Mouse (Mus musculus) adrenal gland, adult 2 months (tissue): Measurements from ENCODE around the gene Pfn1. TPM values are rescaled to one million over a fixed set of nuclear protein-coding genes. Genes with fewer than 3 reads are reported as not detected.

Experiments
- polyA plus RNA-seq: library from polyadenylated mRNA; depleted of rRNA; stranded (reverse); fragments of >200 nt; gene quantifications from 2 replicates; pipeline ENCODE4 v1.2.3, GENCODE M21; 2012; rRNA removed
- total RNA-seq, 2 experiments: library from RNA; stranded (reverse); gene quantifications; 2 replicates each; pipeline ENCODE4 v1.2.3; 2021

Gene Pfn1
- total and polyA plus RNA-seq, 3 experiments: 833 to 2,948 (median 893) TPM

Other genes starting within 250 kb of the Pfn1 start
- gene Pelp1, start 244.6 kb downstream of the Pfn1 start, total RNA-seq: 10 to 100 TPM; 15.4 to 22.2 TPM
- 25.0 and 39.1 TPM in 2 replicates for gene Pelp1, start 244.6 kb downstream of the Pfn1 start, polyA plus RNA-seq
- 10 to 100 TPM; 27.2 to 27.7 TPM for gene Arrb2, start 222.0 kb downstream of the Pfn1 start, total RNA-seq
- gene Arrb2, start 222.0 kb downstream of the Pfn1 start, polyA plus RNA-seq: 24.2 and 26.9 TPM in 2 replicates
- gene Med11, start 202.7 kb downstream of the Pfn1 start, total RNA-seq: 10 to 100 TPM; 20.4 to 21.6 TPM
- gene Med11, start 202.7 kb downstream of the Pfn1 start, polyA plus RNA-seq: 8.9 TPM in 2 replicates
- 1 to 10 TPM; 1.2 to 1.5 TPM for gene Zmynd15, start 195.2 kb downstream of the Pfn1 start, total RNA-seq
- gene Zmynd15, start 195.2 kb downstream of the Pfn1 start, polyA plus RNA-seq: 4.6 and 5.3 TPM in 2 replicates
- 10 to 100 TPM in 1 of 2 experiments, 1 to 10 TPM in 1; 9.4 to 14.0 TPM for gene Cxcl16, start 194.7 kb downstream of the Pfn1 start, total RNA-seq
- gene Cxcl16, start 194.7 kb downstream of the Pfn1 start, polyA plus RNA-seq: 16.2 and 18.7 TPM in 2 replicates
- gene Tm4sf5, start 149.4 kb downstream of the Pfn1 start, total RNA-seq: 1 to 10 TPM in 1 of 2 experiments, under 1 TPM in 1; 0.52 to 1.5 TPM
- gene Tm4sf5, start 149.4 kb downstream of the Pfn1 start, polyA plus RNA-seq: 0.51 TPM in 1 of 2 replicates, not detected in the other
- under 1 TPM in 1 of 2 experiments, not detected in 1; 0.45 TPM for gene Vmo1, start 140.0 kb downstream of the Pfn1 start, total RNA-seq
- not detected in 2 replicates for gene Vmo1, start 140.0 kb downstream of the Pfn1 start, polyA plus RNA-seq
- gene Gltpd2, start 135.4 kb downstream of the Pfn1 start, total RNA-seq: under 1 TPM in 1 of 2 experiments, not detected in 1; 0.23 TPM
- 0.22 and 0.31 TPM in 2 replicates for gene Gltpd2, start 135.4 kb downstream of the Pfn1 start, polyA plus RNA-seq
- 100 to 1,000 TPM; 269 to 295 TPM for gene Psmb6, start 129.3 kb downstream of the Pfn1 start, total RNA-seq
- 227 and 268 TPM in 2 replicates for gene Psmb6, start 129.3 kb downstream of the Pfn1 start, polyA plus RNA-seq
- gene Gm40193, start 121.7 kb downstream of the Pfn1 start, total RNA-seq: not detected
- not detected in 2 replicates for gene Gm40193, start 121.7 kb downstream of the Pfn1 start, polyA plus RNA-seq
- gene Pld2, start 114.6 kb downstream of the Pfn1 start, total RNA-seq: 10 to 100 TPM in 1 of 2 experiments, 1 to 10 TPM in 1; 8.0 to 10.9 TPM
- 12.8 and 18.4 TPM in 2 replicates for gene Pld2, start 114.6 kb downstream of the Pfn1 start, polyA plus RNA-seq
- 10 to 100 TPM; 44.8 to 46.0 TPM for gene Mink1, start 91.8 kb downstream of the Pfn1 start, total RNA-seq
- 59.1 and 62.8 TPM in 2 replicates for gene Mink1, start 91.8 kb downstream of the Pfn1 start, polyA plus RNA-seq
- gene 4930544D05Rik, start 38.8 kb downstream of the Pfn1 start, total RNA-seq: not detected
- not detected in 2 replicates for gene 4930544D05Rik, start 38.8 kb downstream of the Pfn1 start, polyA plus RNA-seq
- not detected for gene Chrne, start 35.4 kb downstream of the Pfn1 start, total RNA-seq
- 0.30 TPM in 1 of 2 replicates, not detected in the other for gene Chrne, start 35.4 kb downstream of the Pfn1 start, polyA plus RNA-seq
- under 1 TPM in 1 of 2 experiments, not detected in 1; 0.12 TPM for gene Gp1ba, start 15.5 kb downstream of the Pfn1 start, total RNA-seq
- 0.03 TPM in 1 of 2 replicates, not detected in the other for gene Gp1ba, start 15.5 kb downstream of the Pfn1 start, polyA plus RNA-seq
- gene Rnf167, start 7.4 kb downstream of the Pfn1 start, total RNA-seq: 100 to 1,000 TPM in 1 of 2 experiments, 10 to 100 TPM in 1; 76.9 to 106 TPM
- 91.4 and 101 TPM in 2 replicates for gene Rnf167, start 7.4 kb downstream of the Pfn1 start, polyA plus RNA-seq
- gene Slc25a11, start 7.2 kb downstream of the Pfn1 start, total RNA-seq: 100 to 1,000 TPM; 124 to 140 TPM
- 118 and 139 TPM in 2 replicates for gene Slc25a11, start 7.2 kb downstream of the Pfn1 start, polyA plus RNA-seq
- 10 to 100 TPM; 18.3 to 67.6 TPM for gene Eno3, start 2.6 kb upstream of the Pfn1 start, total RNA-seq
- 8.0 and 16.9 TPM in 2 replicates for gene Eno3, start 2.6 kb upstream of the Pfn1 start, polyA plus RNA-seq
- 10 to 100 TPM; 83.5 to 85.9 TPM for gene Spag7, start 14.8 kb upstream of the Pfn1 start, total RNA-seq
- 12.3 and 16.0 TPM in 2 replicates for gene Spag7, start 14.8 kb upstream of the Pfn1 start, polyA plus RNA-seq
- gene Camta2, start 33.5 kb upstream of the Pfn1 start, total RNA-seq: 10 to 100 TPM; 36.8 to 51.7 TPM
- gene Camta2, start 33.5 kb upstream of the Pfn1 start, polyA plus RNA-seq: 44.8 and 58.4 TPM in 2 replicates
- 10 to 100 TPM in 1 of 2 experiments, 1 to 10 TPM in 1; 8.2 to 15.7 TPM for gene Inca1, start 45.5 kb upstream of the Pfn1 start, total RNA-seq
- gene Inca1, start 45.5 kb upstream of the Pfn1 start, polyA plus RNA-seq: 12.9 and 15.8 TPM in 2 replicates
- 100 to 1,000 TPM; 184 to 214 TPM for gene Kif1c, start 45.9 kb upstream of the Pfn1 start, total RNA-seq
- 71.5 and 79.5 TPM in 2 replicates for gene Kif1c, start 45.9 kb upstream of the Pfn1 start, polyA plus RNA-seq
- 10 to 100 TPM in 1 of 2 experiments, 1 to 10 TPM in 1; 8.0 to 12.6 TPM for gene Zfp3, start 109.6 kb upstream of the Pfn1 start, total RNA-seq
- 1.5 and 2.0 TPM in 2 replicates for gene Zfp3, start 109.6 kb upstream of the Pfn1 start, polyA plus RNA-seq
- 1 to 10 TPM in 1 of 2 experiments, under 1 TPM in 1; 0.81 to 3.5 TPM for gene Scimp, start 157.9 kb upstream of the Pfn1 start, total RNA-seq
- 1.2 and 1.3 TPM in 2 replicates for gene Scimp, start 157.9 kb upstream of the Pfn1 start, polyA plus RNA-seq
- gene Rabep1, start 190.1 kb upstream of the Pfn1 start, total RNA-seq: 100 to 1,000 TPM; 141 to 170 TPM
- 21.3 and 25.9 TPM in 2 replicates for gene Rabep1, start 190.1 kb upstream of the Pfn1 start, polyA plus RNA-seq